Mouse (Mus musculus): ENCODE results near the gene Pik3ap1. TPM values are rescaled to one million over a fixed set of nuclear protein-coding genes. Genes with fewer than 3 reads are reported as not detected.

Gene Pik3ap1
- total and polyA plus RNA-seq, 3 experiments = 26.7 to 106 (median 37.4) TPM

DNA sequence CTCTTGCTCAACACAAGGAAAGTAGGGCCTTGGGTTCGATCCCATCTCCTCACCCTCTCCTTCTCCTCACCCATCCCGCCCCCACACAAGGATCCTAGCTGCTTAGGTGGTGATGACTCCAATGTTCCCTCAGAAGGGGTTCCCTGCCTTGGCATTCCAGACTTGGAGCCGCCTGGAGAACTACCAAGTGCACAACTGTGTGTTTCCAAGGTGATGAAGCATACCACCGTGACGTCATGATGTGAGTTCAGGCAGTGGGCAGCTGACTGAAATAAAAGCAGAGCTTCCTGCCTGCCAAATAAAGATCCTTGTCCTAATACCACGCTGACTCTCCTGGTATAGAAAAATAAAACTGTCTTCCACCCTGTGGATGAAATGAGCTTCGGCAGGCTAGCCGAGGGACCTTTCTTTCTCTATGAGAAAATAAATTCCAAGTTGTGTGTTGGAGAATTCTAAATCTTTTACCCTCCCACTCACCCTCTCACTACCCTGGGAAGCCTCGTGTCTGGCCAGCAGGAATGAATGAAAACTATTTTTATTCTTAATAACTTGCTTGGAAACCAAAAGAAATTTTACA is 114.7 kb downstream of the Pik3ap1 start:
- TF ChIP-seq TBP (conservative IDR thresholded peaks at IDR 0.05; ENCODE audit: low read depth, low read length) (no peak), ETS1 (conservative IDR thresholded peaks at IDR 0.05; ENCODE audit: low read depth, low read length) (no peak), USF2 (conservative IDR thresholded peaks at IDR 0.05; ENCODE audit: low read depth, low read length) (no peak), MAZ (IDR thresholded peaks at IDR 0.05; ENCODE audit: low read depth, low read length) (no peak), NRF1 (IDR thresholded peaks at IDR 0.05; ENCODE audit: low read depth, low read length) (no peak), MAX (IDR thresholded peaks at IDR 0.05; ENCODE audit: low read length) (no peak), CHD2 (IDR thresholded peaks at IDR 0.05; ENCODE audit: low read length) (no peak), MEF2A (IDR thresholded peaks at IDR 0.05; ENCODE audit: borderline replicate concordance, low read depth, low read length) (no peak), BHLHE40 (IDR thresholded peaks at IDR 0.05; ENCODE audit: low read depth, low read length) (no peak)
- dilution Hi-C loops (cut with MboI; ENCODE audit: extremely low pct_ligation_motif_present, extremely low pct_unique_long_range_greater_than_20kb, low sequenced_read_pairs) = no loop called here
- Histone ChIP-seq H3K36me3 (replicated peaks in 1 of 2; ENCODE audit: control insufficient read depth in 1 of 2, insufficient read depth in 1 of 2, low read length in 1 of 2) (peaks cover 39 to 51% of the 10 kb centered on the region in 2 experiments), H3K27me3 (replicated peaks) (no peaks in the 10 kb centered on the region), H3K9me3 (replicated peaks; ENCODE audit: low read length) (no peaks in the 10 kb centered on the region), H3K4me1 (ENCODE audit: control insufficient read depth in 1 of 2, insufficient read depth in 2 of 2) (no peaks in the 10 kb centered on the region), H3K9ac (ENCODE audit: insufficient read depth, low read depth) (no peak overlapping the region), H3K4me3 (replicated peaks in 1 of 3; ENCODE audit: low read depth in 2 of 3, low read length in 2 of 3, poor library complexity in 1 of 3) (no peak overlapping the region), H3K27ac (ENCODE audit: insufficient read depth, low read depth) (no peak overlapping the region), H3K79me2 (replicated peaks; ENCODE audit: control insufficient read depth, extremely low read depth, insufficient read depth, poor library complexity, severe bottlenecking) (no peaks in the 10 kb centered on the region), H3K4me2 (ENCODE audit: insufficient read depth, low read depth, poor library complexity, severe bottlenecking) (no peak overlapping the region)
- DNase-seq (ENCODE audit: extremely low read depth) = no peak
- in situ Hi-C loops (cut with MboI; ENCODE audit: low pct_ligation_motif_present, low pct_unique_long_range_greater_than_20kb, low sequenced_read_pairs) = no loop called here

DNA sequence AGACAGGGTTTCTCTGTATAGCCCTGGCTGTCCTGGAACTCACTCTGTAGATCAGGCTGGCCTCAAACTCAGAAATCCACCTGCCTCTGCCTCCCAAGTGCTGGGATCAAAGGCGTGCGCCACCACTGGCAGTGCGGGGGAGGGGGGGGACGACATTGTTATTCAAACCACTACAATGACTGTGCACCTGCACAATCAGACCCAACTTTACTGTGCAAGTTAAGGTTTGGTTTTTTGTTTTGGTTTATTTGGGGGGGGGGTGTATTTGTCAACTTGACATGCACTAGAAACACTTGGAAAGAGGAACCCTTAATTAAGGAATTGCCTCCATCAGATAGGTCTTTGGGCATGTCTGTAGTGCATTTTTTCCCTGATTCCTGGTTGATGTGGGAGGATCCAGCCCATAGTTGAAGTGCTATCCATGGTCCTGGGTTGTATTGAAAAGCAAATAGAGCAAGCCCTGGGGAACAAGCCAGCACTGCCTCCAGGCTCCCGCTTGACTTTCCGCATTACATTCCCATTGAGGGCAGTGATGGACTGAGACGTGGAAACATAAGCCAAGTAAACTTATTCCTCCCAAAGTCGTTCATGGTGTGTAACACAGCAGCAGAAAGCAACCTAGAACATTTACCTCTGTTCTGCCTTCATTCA is 118.5 kb downstream of the Pik3ap1 start:
- no peak for DNase-seq (ENCODE audit: extremely low read depth)
- H3K27me3 ChIP-seq (replicated peaks) = no peaks in the 10 kb centered on the region
- TF ChIP-seq JUND (conservative IDR thresholded peaks at IDR 0.05; ENCODE audit: low read depth, low read length) = no peak
- TF ChIP-seq NELFE (IDR thresholded peaks at IDR 0.05; ENCODE audit: low read depth, low read length) = no peak
- no peak for TF ChIP-seq MAFK (IDR thresholded peaks at IDR 0.05; ENCODE audit: insufficient replicate concordance, low read length)
- TF ChIP-seq POLR2A (IDR thresholded peaks at IDR 0.05; ENCODE audit: low read depth, low read length) = no peak
- no peak for TF ChIP-seq CTCF (conservative IDR thresholded peaks at IDR 0.05 in 1 of 2, IDR thresholded peaks at IDR 0.05 in 1 of 2; ENCODE audit: low read depth in 2 of 2, low read length in 2 of 2)
- no peak for TF ChIP-seq PAX5 (IDR thresholded peaks at IDR 0.05; ENCODE audit: low read length)
- TF ChIP-seq E2F4 (IDR thresholded peaks at IDR 0.05; ENCODE audit: insufficient replicate concordance, low read depth, low read length) = no peak
- TF ChIP-seq RAD21 (IDR thresholded peaks at IDR 0.05; ENCODE audit: low read depth, low read length) = no peak
- no peak for TF ChIP-seq GABPA (IDR thresholded peaks at IDR 0.05; ENCODE audit: insufficient replicate concordance, low read depth, low read length)
- TF ChIP-seq USF2 (conservative IDR thresholded peaks at IDR 0.05; ENCODE audit: low read depth, low read length) = no peak
- TF ChIP-seq RCOR1 (conservative IDR thresholded peaks at IDR 0.05; ENCODE audit: low read depth, low read length) = no peak
- H3K4me3 ChIP-seq (replicated peaks in 1 of 3; ENCODE audit: low read depth in 2 of 3, low read length in 2 of 3, poor library complexity in 1 of 3) = no peak overlapping the region
- H3K9ac ChIP-seq (ENCODE audit: insufficient read depth, low read depth) = no peak overlapping the region
- peaks cover 15% of the 10 kb centered on the region for H3K79me2 ChIP-seq (replicated peaks; ENCODE audit: control insufficient read depth, extremely low read depth, insufficient read depth, poor library complexity, severe bottlenecking)
- H3K9me3 ChIP-seq (replicated peaks; ENCODE audit: low read length) = no peaks in the 10 kb centered on the region
- H3K27ac ChIP-seq (ENCODE audit: insufficient read depth, low read depth) = no peak overlapping the region
- peaks cover 0 to 14% of the 10 kb centered on the region in 2 experiments; a peak in 2 of 4 replicates for H3K4me1 ChIP-seq (ENCODE audit: control insufficient read depth in 1 of 2, insufficient read depth in 2 of 2)
- dilution Hi-C loops (cut with MboI; ENCODE audit: extremely low pct_ligation_motif_present, extremely low pct_unique_long_range_greater_than_20kb, low sequenced_read_pairs) = no loop called here
- in situ Hi-C loops (cut with MboI; ENCODE audit: low pct_ligation_motif_present, low pct_unique_long_range_greater_than_20kb, low sequenced_read_pairs) = no loop called here
- H3K36me3 ChIP-seq (replicated peaks in 1 of 2; ENCODE audit: control insufficient read depth in 1 of 2, insufficient read depth in 1 of 2, low read length in 1 of 2) = peaks cover 7 to 15% of the 10 kb centered on the region in 2 experiments
- H3K4me2 ChIP-seq (ENCODE audit: insufficient read depth, low read depth, poor library complexity, severe bottlenecking) = no peak overlapping the region

Data from CH12.LX (cell line).